Mouse (Mus musculus) heart, embryonic 14.5 days (tissue): ENCODE measurements around the gene Sumf1. TPM values are rescaled to one million over a fixed set of nuclear protein-coding genes. Genes with fewer than 3 reads are reported as not detected.
A peak's percentile ranks its signal among the peaks of the same experiment; 100 is the strongest.

Experiments used
- ATAC-seq: fragments of 200-750 bp; cut with Nextera tagmentation; 2 replicates; pipeline ENCODE4 v1.8.0; 2017; ENCODE audit warnings: low read depth, moderate TSS enrichment; ENCODE audit not compliant: insufficient number of reproducible peaks, insufficient read depth, low FRiP score
- H3K27ac ChIP-seq, 2 experiments: fragments of 200-500 bp in 1 of 2; fragments of 300-500 bp in 1 of 2; sonication (generic) in 1 of 2; replicated peaks in 1 of 2; 2 replicates each; pipeline ENCODE4 v1.5.1; 2012 to 2014; ENCODE audit warnings: low read depth in 2 of 2, low read length in 2 of 2, control low read depth in 1 of 2, mild to moderate bottlenecking in 1 of 2, mixed read lengths in 1 of 2; ENCODE audit not compliant: control insufficient read depth in 1 of 2, insufficient read depth in 1 of 2
- H3K27me3 ChIP-seq: fragments of 300-500 bp; sonication (generic); 2 replicates; pipeline ENCODE4 v1.6.1; 2014; ENCODE audit warnings: mild to moderate bottlenecking, low read length, control low read depth; ENCODE audit not compliant: control insufficient read depth, insufficient read depth
- H3K36me3 ChIP-seq: fragments of 300-500 bp; sonication (generic); 2 replicates; pipeline ENCODE4 v1.6.1; 2014; ENCODE audit warnings: mild to moderate bottlenecking, control low read depth, low read length, mixed read lengths; ENCODE audit not compliant: control insufficient read depth, insufficient read depth
- H3K4me1 ChIP-seq, 2 experiments: fragments of 200-500 bp in 1 of 2; fragments of 300-500 bp in 1 of 2; sonication (generic) in 1 of 2; 2 replicates each; pipeline ENCODE4 v1.6.1; 2012 to 2014; ENCODE audit warnings: low read length in 2 of 2, control low read depth in 1 of 2, mixed read lengths in 1 of 2; ENCODE audit not compliant: control insufficient read depth in 2 of 2, insufficient read depth in 2 of 2
- H3K4me2 ChIP-seq: fragments of 300-500 bp; sonication (generic); 2 replicates; pipeline ENCODE4 v1.6.1; 2014; ENCODE audit warnings: mild to moderate bottlenecking, low read length
- H3K4me3 ChIP-seq, 2 experiments: fragments of 200-500 bp in 1 of 2; fragments of 300-500 bp in 1 of 2; sonication (generic) in 1 of 2; 2 replicates each; pipeline ENCODE4 v1.5.1; 2012 to 2014; ENCODE audit warnings: low read length in 2 of 2, mild to moderate bottlenecking in 2 of 2, control low read depth in 1 of 2, low read depth in 1 of 2, moderate library complexity in 1 of 2; ENCODE audit not compliant: control insufficient read depth in 1 of 2, insufficient read depth in 1 of 2
- H3K9ac ChIP-seq: fragments of 300-500 bp; sonication (generic); 2 replicates; pipeline ENCODE4 v1.6.1; 2014; ENCODE audit warnings: mild to moderate bottlenecking, low read length
- H3K9me3 ChIP-seq: fragments of 300-500 bp; sonication (generic); 2 replicates; pipeline ENCODE4 v1.6.1; 2016; ENCODE audit warnings: low read length, control low read depth; ENCODE audit not compliant: control insufficient read depth
- WGBS: fragments of 180-500 bp; shearing (Covaris S2); extraction: QIAGEN DNeasy Blood & Tissue Kit; methylation state at CpG from one replicate; pipeline ENCODE4 v1.1.7; 2014; 5-methylcytosine and 5-hydroxymethylcytosine counted together
- polyA plus RNA-seq: library from polyadenylated mRNA; unstranded; fragments of >200 nt; fragmentation: Nextera tagmentation; extraction: Ambion mirVana; gene quantifications from 2 replicates; pipeline ENCODE4 v1.2.1, GENCODE M21; 2014

Sumf1 gene
- 23.0 and 23.8 TPM in 2 replicates for polyA plus RNA-seq

DNA sequence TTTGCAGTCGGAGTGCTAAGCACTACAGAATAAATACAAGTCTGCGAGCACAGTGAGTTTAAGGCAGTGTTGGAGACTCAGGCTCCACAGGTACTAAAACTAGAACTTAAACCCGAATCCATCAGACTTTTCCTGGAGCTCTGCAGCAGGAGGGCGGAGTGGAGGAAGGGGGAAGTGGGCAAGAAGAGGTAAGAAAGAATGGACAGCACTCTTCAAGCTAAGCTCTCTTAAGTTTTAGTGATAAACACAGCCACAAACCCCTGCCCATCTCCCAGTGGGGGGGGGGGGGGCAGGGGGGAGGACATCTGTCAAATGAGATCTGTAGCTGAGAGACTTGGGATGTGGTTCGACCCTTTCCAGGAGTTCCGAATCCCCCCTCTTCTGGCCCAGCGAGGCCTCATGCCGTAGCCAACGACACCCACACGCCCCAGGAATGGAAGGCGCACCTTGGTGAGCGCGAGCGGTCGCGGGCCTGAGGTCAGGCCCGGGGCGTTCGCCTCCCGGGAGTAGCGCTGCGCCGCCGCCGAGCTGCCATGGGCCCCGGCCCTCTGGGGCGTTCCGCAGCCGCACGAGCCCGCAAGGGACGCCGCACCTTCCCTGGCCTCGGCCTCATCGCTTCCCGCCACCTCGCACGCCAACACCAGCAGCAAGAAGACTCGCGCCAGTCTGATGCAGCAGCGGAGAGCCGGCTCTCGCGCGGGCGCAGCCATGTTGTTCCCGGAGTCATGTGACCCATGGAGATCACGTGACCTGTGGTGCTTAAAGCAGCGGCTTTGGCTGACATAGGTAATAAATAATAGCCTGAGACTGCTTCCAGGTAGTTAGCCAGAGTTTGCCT lies at the start of gene Sumf1:
Gene Sumf1, minus strand, starts transcription at position 736 of the 838 bp plus-strand sequence.
- peak within 1 kb of the TSS; percentile 86 for H3K9ac ChIP-seq
- H3K36me3 ChIP-seq = no peaks in the 10 kb centered on the region
- H3K27ac ChIP-seq = no peak within 1 kb of the TSS
- H3K9me3 ChIP-seq = no peaks in the 10 kb centered on the region
- peak within 1 kb of the TSS; percentile 85 to 86 for H3K4me3 ChIP-seq
- peaks cover 0 to 6% of the 10 kb centered on the region in 2 experiments; a peak in 2 of 4 replicates for H3K4me1 ChIP-seq
- WGBS = 3% methylated on average over 49 of the region's 49 CpGs
- peak; percentile 80 for ATAC-seq
- H3K27me3 ChIP-seq = no peaks in the 10 kb centered on the region
- H3K4me2 ChIP-seq = peak within 1 kb of the TSS; percentile 95

- H3K9me3 ChIP-seq = no peaks in the 10 kb centered on the region
- H3K4me2 ChIP-seq = no peak overlapping the region
- H3K27ac ChIP-seq = peak overlapping the region; percentile 21 to 45; a peak in 3 of 4 replicates
- H3K4me3 ChIP-seq = no peak overlapping the region
- 23% methylated on average over 6 of the region's 6 CpGs for WGBS
- H3K9ac ChIP-seq = no peak overlapping the region
- no peaks in the 10 kb centered on the region for H3K27me3 ChIP-seq
- ATAC-seq = no peak
- peaks cover 41 to 65% of the 10 kb centered on the region in 2 experiments for H3K4me1 ChIP-seq
- peaks cover 15% of the 10 kb centered on the region for H3K36me3 ChIP-seq
Observed at GRCm38 (mm10) chr6:108234536-108234935, 49.2 kb upstream of the Sumf1 start.

GRCm38 (mm10) chr6:108233070-108233469 lies 47.7 kb upstream of the Sumf1 start:
- Histone ChIP-seq H3K27me3 (no peaks in the 10 kb centered on the region), H3K4me3 (no peak overlapping the region), H3K9me3 (no peaks in the 10 kb centered on the region), H3K4me1 (peaks cover 36 to 66% of the 10 kb centered on the region in 2 experiments), H3K9ac (no peak overlapping the region), H3K4me2 (no peak overlapping the region), H3K36me3 (peaks cover 8% of the 10 kb centered on the region), H3K27ac (peak overlapping the region; percentile 12 to 15; a peak in 3 of 4 replicates)
- ATAC-seq = no peak
- 12% methylated on average over 6 of the region's 6 CpGs for WGBS

- Histone ChIP-seq H3K36me3 (no peaks in the 10 kb centered on the region; the same call in 1 of the 2 replicates), H3K4me3 (no peak overlapping the region), H3K4me1 (peaks cover 41 to 68% of the 10 kb centered on the region in 2 experiments), H3K27ac (0 out of 4 replicates have a peak overlapping the region, but pooled peaks of 1 of the 2 experiments have one; percentile 10), H3K4me2 (no peak overlapping the region), H3K27me3 (no peaks in the 10 kb centered on the region), H3K9ac (no peak overlapping the region), H3K9me3 (no peaks in the 10 kb centered on the region)
- 68% methylated on average over 11 of the region's 11 CpGs for WGBS
- ATAC-seq = no peak
Observed at GRCm38 (mm10) chr6:108231892-108232710, 46.7 kb upstream of the Sumf1 start.

GRCm38 (mm10) chr6:108230608-108231007 lies 45.2 kb upstream of the Sumf1 start:
- H3K4me1 ChIP-seq = peaks cover 36 to 65% of the 10 kb centered on the region in 2 experiments
- no peaks in the 10 kb centered on the region for H3K9me3 ChIP-seq
- H3K27me3 ChIP-seq = no peaks in the 10 kb centered on the region
- no peak overlapping the region for H3K4me2 ChIP-seq
- 0 out of 2 replicates have a peak, but pooled peaks cover 3% of the 10 kb centered on the region for H3K36me3 ChIP-seq
- no peak overlapping the region for H3K4me3 ChIP-seq
- no peak for ATAC-seq
- H3K27ac ChIP-seq = no peak overlapping the region
- 87% methylated on average over 3 of the region's 3 CpGs for WGBS
- no peak overlapping the region for H3K9ac ChIP-seq

- no peaks in the 10 kb centered on the region for H3K9me3 ChIP-seq
- no peak for ATAC-seq
- no peaks in the 10 kb centered on the region for H3K27me3 ChIP-seq
- WGBS = 27% methylated on average over 2 of the region's 2 CpGs
- H3K9ac ChIP-seq = no peak overlapping the region
- H3K4me1 ChIP-seq = peaks cover 28 to 50% of the 10 kb centered on the region in 2 experiments
- no peak overlapping the region for H3K27ac ChIP-seq
- 0 out of 2 replicates have a peak, but pooled peaks cover 3% of the 10 kb centered on the region for H3K36me3 ChIP-seq
- no peak overlapping the region for H3K4me3 ChIP-seq
- H3K4me2 ChIP-seq = no peak overlapping the region
Observed at GRCm38 (mm10) chr6:108228601-108229000, 43.2 kb upstream of the Sumf1 start.

- Histone ChIP-seq H3K27me3 (no peaks in the 10 kb centered on the region), H3K9me3 (no peaks in the 10 kb centered on the region), H3K9ac (no peak overlapping the region), H3K4me3 (no peak overlapping the region), H3K27ac (no peak overlapping the region), H3K36me3 (0 out of 2 replicates have a peak, but pooled peaks cover 3% of the 10 kb centered on the region), H3K4me1 (peaks cover 24 to 45% of the 10 kb centered on the region in 2 experiments), H3K4me2 (no peak overlapping the region)
- no peak for ATAC-seq
- WGBS = 71% methylated on average over 6 of the region's 6 CpGs
Observed at GRCm38 (mm10) chr6:108228048-108228447, 42.7 kb upstream of the Sumf1 start.
